Mouse (Mus musculus): Measurements from ENCODE around the gene Dlg1.

Gene Dlg1

GRCm38 (mm10) chr16:31737761-31738160, 74.5 kb downstream of the Dlg1 start:
- no peak for DNase-seq (ENCODE audit: low spot score)

GRCm38 (mm10) chr16:31740271-31740670, 77.0 kb downstream of the Dlg1 start:
- DNase-seq (ENCODE audit: low spot score) = no peak

- no peak for DNase-seq (ENCODE audit: low spot score)
These were observed 77.5 kb downstream of the Dlg1 start for GRCm38 (mm10) chr16:31740704-31741103.

GRCm38 (mm10) chr16:31750526-31750925, 87.3 kb downstream of the Dlg1 start:
- no peak for DNase-seq (ENCODE audit: low spot score)

- no peak for DNase-seq (ENCODE audit: low spot score)
These were observed 91.2 kb downstream of the Dlg1 start for GRCm38 (mm10) chr16:31754172-31755025.

GRCm38 (mm10) chr16:31755053-31755452, 91.8 kb downstream of the Dlg1 start:
- no peak for DNase-seq (ENCODE audit: low spot score)

- no peak for DNase-seq (ENCODE audit: low spot score)
These were observed 93.2 kb downstream of the Dlg1 start for GRCm38 (mm10) chr16:31756436-31756835.

- no peak for DNase-seq (ENCODE audit: low spot score)
These were observed 94.4 kb downstream of the Dlg1 start for GRCm38 (mm10) chr16:31757606-31758005.

- no peak for DNase-seq (ENCODE audit: low spot score)
These were observed 96.2 kb downstream of the Dlg1 start for GRCm38 (mm10) chr16:31759416-31759815.

GRCm38 (mm10) chr16:31766298-31766697, 103.1 kb downstream of the Dlg1 start:
- DNase-seq (ENCODE audit: low spot score) = no peak

- DNase-seq (ENCODE audit: low spot score) = no peak
These were observed 103.5 kb downstream of the Dlg1 start for GRCm38 (mm10) chr16:31766715-31767114.

- no peak for DNase-seq (ENCODE audit: low spot score)
These were observed 112.7 kb downstream of the Dlg1 start for GRCm38 (mm10) chr16:31775924-31776323.

GRCm38 (mm10) chr16:31781015-31781414, 117.8 kb downstream of the Dlg1 start:
- DNase-seq (ENCODE audit: low spot score) = no peak

GRCm38 (mm10) chr16:31790056-31790455, 126.8 kb downstream of the Dlg1 start:
- no peak for DNase-seq (ENCODE audit: low spot score)

- DNase-seq (ENCODE audit: low spot score) = no peak
These were observed 140.4 kb downstream of the Dlg1 start for GRCm38 (mm10) chr16:31803644-31804043.

GRCm38 (mm10) chr16:31826049-31826448, 162.8 kb downstream of the Dlg1 start:
- DNase-seq (ENCODE audit: low spot score) = no peak

GRCm38 (mm10) chr16:31830726-31831125, 167.5 kb downstream of the Dlg1 start:
- no peak for DNase-seq (ENCODE audit: low spot score)

- no peak for DNase-seq (ENCODE audit: low spot score)
These were observed 169.6 kb downstream of the Dlg1 start for GRCm38 (mm10) chr16:31832630-31833422.

GRCm38 (mm10) chr16:31834011-31834584, 170.9 kb downstream of the Dlg1 start:
- DNase-seq (ENCODE audit: low spot score) = no peak

GRCm38 (mm10) chr16:31834662-31835318, 171.5 kb downstream of the Dlg1 start:
- no peak for DNase-seq (ENCODE audit: low spot score)

GRCm38 (mm10) chr16:31837362-31837761, 174.1 kb downstream of the Dlg1 start:
- no peak for DNase-seq (ENCODE audit: low spot score)

- no peak for DNase-seq (ENCODE audit: low spot score)
These were observed 181.0 kb downstream of the Dlg1 start for GRCm38 (mm10) chr16:31844246-31844645.

All from yolk sac, embryonic 10.5 days (tissue).